Mouse (Mus musculus) limb, embryonic 14.5 days (tissue): ENCODE results near the gene Cd164. TPM values are rescaled to one million over a fixed set of nuclear protein-coding genes. Genes with fewer than 3 reads are reported as not detected.

Experiments
- ATAC-seq: fragments of 200-750 bp; cut with Nextera tagmentation; 2 replicates; pipeline ENCODE4 v1.8.0; 2017; ENCODE audit warnings: low read depth, moderate number of reproducible peaks, moderate TSS enrichment; ENCODE audit not compliant: low FRiP score
- DNase-seq: peaks from one replicate; pipeline ENCODE4 v3.0.0-alpha.2; 2015; ENCODE audit warnings: low spot score
- H3K27ac ChIP-seq: fragments of 300-500 bp; sonication (generic); replicated peaks from 2 replicates; pipeline ENCODE4 v1.5.1; 2014; ENCODE audit warnings: low read depth, mild to moderate bottlenecking, low read length, moderate library complexity, mixed read lengths
- H3K27me3 ChIP-seq: fragments of 300-500 bp; sonication (generic); 2 replicates; pipeline ENCODE4 v1.6.1; 2014; ENCODE audit warnings: low read length, mixed read lengths; ENCODE audit not compliant: control insufficient read depth, insufficient read depth
- H3K36me3 ChIP-seq: fragments of 300-500 bp; sonication (generic); 2 replicates; pipeline ENCODE4 v1.6.1; 2014; ENCODE audit warnings: mild to moderate bottlenecking, low read length, moderate library complexity, mixed read lengths; ENCODE audit not compliant: control insufficient read depth, insufficient read depth
- H3K4me1 ChIP-seq: fragments of 300-500 bp; sonication (generic); 2 replicates; pipeline ENCODE4 v1.6.1; 2014; ENCODE audit warnings: antibody characterized with exemption, low read length, mixed read lengths; ENCODE audit not compliant: control insufficient read depth, insufficient read depth
- H3K4me2 ChIP-seq: fragments of 300-500 bp; sonication (generic); replicated peaks from 2 replicates; pipeline ENCODE4 v1.6.1; 2014; ENCODE audit warnings: low read depth, mild to moderate bottlenecking, low read length, moderate library complexity; ENCODE audit not compliant: severe bottlenecking
- H3K4me3 ChIP-seq: fragments of 300-500 bp; sonication (generic); replicated peaks from 2 replicates; pipeline ENCODE4 v1.5.1; 2014; ENCODE audit warnings: low read length
- H3K9ac ChIP-seq: fragments of 300-500 bp; sonication (generic); 2 replicates; pipeline ENCODE4 v1.6.1; 2014; ENCODE audit warnings: mild to moderate bottlenecking, low read depth, low read length, moderate library complexity; ENCODE audit not compliant: severe bottlenecking
- H3K9me3 ChIP-seq: fragments of 300-500 bp; sonication (generic); 2 replicates; pipeline ENCODE4 v1.6.1; 2016; ENCODE audit warnings: low read length; ENCODE audit not compliant: control insufficient read depth
- POLR2A ChIP-seq: fragments of 200-500 bp; IDR thresholded peaks from 2 replicates; pipeline ENCODE4 v1.8.0; 2012; ENCODE audit warnings: inconsistent platforms, mild to moderate bottlenecking, moderate library complexity, borderline replicate concordance; ENCODE audit not compliant: insufficient read depth, insufficient read length; ENCODE audit errors: extremely low read depth
- WGBS: fragments of 180-500 bp; shearing (Covaris S2); extraction: QIAGEN DNeasy Blood & Tissue Kit; methylation state at CpG from one replicate; pipeline ENCODE4 v1.1.7; 2014; 5-methylcytosine and 5-hydroxymethylcytosine counted together
- polyA plus RNA-seq, 2 experiments: library from polyadenylated mRNA; depleted of rRNA in 1 of 2; stranded (reverse) in 1 of 2; unstranded in 1 of 2; fragments of >200 nt; fragmentation: Nextera tagmentation in 1 of 2; extraction: Ambion mirVana in 1 of 2; gene quantifications; 2 replicates each; pipeline versions ENCODE4 v1.2.1 to v1.2.3; 2012 to 2014

Gene Cd164
- polyA plus RNA-seq, 2 experiments = 160 to 209 TPM

- H3K4me2 ChIP-seq = peak overlapping the region; percentile 69
- ATAC-seq (peak; percentile 45), DNase-seq (peak; percentile 32)
- under 1% methylated on average over 42 of the region's 65 CpGs for WGBS
- H3K27ac ChIP-seq = peak overlapping the region; percentile 98
- H3K4me1 ChIP-seq = peaks cover 26% of the 10 kb centered on the region
- H3K4me3 ChIP-seq = peak overlapping the region; percentile 96
- no peaks in the 10 kb centered on the region for H3K27me3 ChIP-seq
- H3K9me3 ChIP-seq = no peaks in the 10 kb centered on the region
- peaks cover 19% of the 10 kb centered on the region for H3K36me3 ChIP-seq
- no peak for TF ChIP-seq POLR2A
- H3K9ac ChIP-seq = peak overlapping the region; percentile 93
Measured at GRCm38 (mm10) chr10:41519640-41520409, 611 bp downstream of the Cd164 start.

GRCm38 (mm10) chr10:41520410-41520673, 1.1 kb downstream of the Cd164 start:
- H3K27ac ChIP-seq = 0 out of 2 replicates have a peak overlapping the region, but pooled peaks have one; percentile 98
- no peaks in the 10 kb centered on the region for H3K9me3 ChIP-seq
- WGBS = 4% methylated on average over 5 of the region's 5 CpGs
- peaks cover 23% of the 10 kb centered on the region for H3K36me3 ChIP-seq
- ATAC-seq = no peak
- H3K9ac ChIP-seq = peak overlapping the region; percentile 93
- H3K27me3 ChIP-seq = no peaks in the 10 kb centered on the region
- peak overlapping the region; percentile 69 for H3K4me2 ChIP-seq
- no peak for TF ChIP-seq POLR2A
- no peak for DNase-seq
- peaks cover 26% of the 10 kb centered on the region for H3K4me1 ChIP-seq
- H3K4me3 ChIP-seq = peak overlapping the region; percentile 96

GRCm38 (mm10) chr10:41523386-41523785, 4.2 kb downstream of the Cd164 start:
- ATAC-seq = no peak
- Histone ChIP-seq H3K4me1 (peaks cover 26% of the 10 kb centered on the region), H3K4me3 (no peak overlapping the region), H3K4me2 (no peak overlapping the region), H3K27ac (no peak overlapping the region), H3K9me3 (no peaks in the 10 kb centered on the region), H3K27me3 (no peaks in the 10 kb centered on the region), H3K36me3 (peaks cover 42% of the 10 kb centered on the region), H3K9ac (no peak overlapping the region)
- no peak for TF ChIP-seq POLR2A
- no peak for DNase-seq
- WGBS = 75% methylated on average over 3 of the region's 3 CpGs

GRCm38 (mm10) chr10:41525696-41526095, 6.5 kb downstream of the Cd164 start:
- Histone ChIP-seq H3K36me3 (peaks cover 57% of the 10 kb centered on the region), H3K9me3 (no peaks in the 10 kb centered on the region), H3K27me3 (no peaks in the 10 kb centered on the region), H3K9ac (no peak overlapping the region), H3K4me3 (no peak overlapping the region), H3K27ac (no peak overlapping the region), H3K4me1 (peaks cover 24% of the 10 kb centered on the region), H3K4me2 (no peak overlapping the region)
- no peak for TF ChIP-seq POLR2A
- DNase-seq (no peak), ATAC-seq (no peak)
- 77% methylated on average over 1 of the region's 1 CpGs for WGBS

- WGBS = 82% methylated on average over 5 of the region's 5 CpGs
- H3K36me3 ChIP-seq = peaks cover 71% of the 10 kb centered on the region
Measured at GRCm38 (mm10) chr10:41529972-41530371, 10.8 kb downstream of the Cd164 start.

GRCm38 (mm10) chr10:41535991-41536390, 16.8 kb downstream of the Cd164 start:
- no peak overlapping the region for H3K4me2 ChIP-seq
- H3K27ac ChIP-seq = no peak overlapping the region
- peaks cover 52% of the 10 kb centered on the region for H3K36me3 ChIP-seq
- no peaks in the 10 kb centered on the region for H3K27me3 ChIP-seq
- H3K4me3 ChIP-seq = no peak overlapping the region
- H3K9ac ChIP-seq = no peak overlapping the region
- no peaks in the 10 kb centered on the region for H3K4me1 ChIP-seq
- WGBS = 96% methylated on average over 2 of the region's 2 CpGs
- no peaks in the 10 kb centered on the region for H3K9me3 ChIP-seq
- no peak for DNase-seq
- ATAC-seq = no peak
- no peak for TF ChIP-seq POLR2A

More at GRCm38 (mm10) chr10:41529972-41530371, 10.8 kb downstream of the Cd164 start:
- no peaks in the 10 kb centered on the region for H3K27me3 ChIP-seq
- no peak overlapping the region for H3K4me3 ChIP-seq
- no peaks in the 10 kb centered on the region for H3K9me3 ChIP-seq
- no peak overlapping the region for H3K4me2 ChIP-seq
- no peak for TF ChIP-seq POLR2A
- H3K27ac ChIP-seq = no peak overlapping the region
- H3K9ac ChIP-seq = no peak overlapping the region
- DNase-seq (no peak), ATAC-seq (no peak)
- no peaks in the 10 kb centered on the region for H3K4me1 ChIP-seq
